Mouse (Mus musculus): ENCODE measurements around the gene Gpr162. TPM values are rescaled to one million over a fixed set of nuclear protein-coding genes. Genes with fewer than 3 reads are reported as not detected.

Gene Gpr162
- polyA plus RNA-seq, 1 experiment: 7.7 TPM

DNA sequence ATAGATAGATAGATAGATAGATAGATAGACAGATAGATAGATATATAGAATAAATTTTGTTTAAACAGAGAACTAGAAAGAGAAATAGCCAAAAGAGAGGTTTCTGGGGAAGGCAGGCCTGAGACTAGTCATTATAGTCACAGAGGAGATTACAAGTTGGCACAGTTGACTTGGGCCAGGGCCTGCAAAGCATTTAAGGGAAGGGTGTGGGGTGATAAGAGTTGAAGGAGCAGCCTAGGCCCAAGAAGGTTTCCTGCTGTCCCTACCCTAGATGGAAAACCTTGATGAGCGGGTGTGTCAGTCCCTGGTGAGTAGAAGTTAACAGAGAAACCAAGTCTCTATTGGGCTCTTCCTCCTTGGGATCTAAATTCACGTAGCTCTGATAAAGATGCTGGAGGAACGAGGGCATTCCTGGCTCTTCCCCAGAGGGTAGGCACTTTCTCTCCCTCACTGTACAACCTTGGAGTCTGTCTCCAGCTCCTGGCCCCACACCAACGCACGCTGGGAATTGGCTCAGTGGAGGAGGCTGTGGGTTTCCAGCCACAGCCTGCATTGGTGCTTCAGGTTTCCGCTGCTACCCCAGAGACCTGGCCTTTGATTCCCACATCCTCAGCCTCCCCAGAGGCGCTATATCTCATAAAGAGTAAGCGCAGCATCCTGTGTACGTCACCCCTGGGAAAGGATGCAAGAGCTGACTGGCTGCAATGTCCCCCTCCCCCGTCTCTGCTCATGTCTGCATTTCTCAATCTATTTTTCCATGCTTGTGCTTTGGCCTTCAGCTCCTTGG lies 21.1 kb upstream of the Gpr162 start:
- TF ChIP-seq GATA1 (IDR thresholded peaks at IDR 0.05; ENCODE audit: borderline replicate concordance, low read length) (no peak), FLI1 (IDR thresholded peaks at IDR 0.05; ENCODE audit: low read length) (no peak)
- H3K9me3 ChIP-seq: peaks cover 8% of the 10 kb centered on the region
- peaks cover 56% of the 10 kb centered on the region for H3K27me3 ChIP-seq (replicated peaks)
- peaks cover 21% of the 10 kb centered on the region for H3K4me1 ChIP-seq
- H3K36me3 ChIP-seq (replicated peaks; ENCODE audit: low read length): no peaks in the 10 kb centered on the region
- no peak overlapping the region for H3K4me3 ChIP-seq (replicated peaks)

- Histone ChIP-seq H3K9me3 (no peaks in the 10 kb centered on the region), H3K4me1 (peaks cover 21% of the 10 kb centered on the region), H3K27me3 (replicated peaks) (peaks cover 57% of the 10 kb centered on the region), H3K36me3 (replicated peaks; ENCODE audit: low read length) (no peaks in the 10 kb centered on the region), H3K4me3 (replicated peaks) (no peak overlapping the region)
- no peak for TF ChIP-seq FLI1 (IDR thresholded peaks at IDR 0.05; ENCODE audit: low read length)
Measured at GRCm38 (mm10) chr6:124883351-124883750, 19.6 kb upstream of the Gpr162 start.

GRCm38 (mm10) chr6:124881821-124882220 lies 18.0 kb upstream of the Gpr162 start:
- H3K36me3 ChIP-seq (replicated peaks; ENCODE audit: low read length): no peaks in the 10 kb centered on the region
- no peak for TF ChIP-seq FLI1 (IDR thresholded peaks at IDR 0.05; ENCODE audit: low read length)
- no peak for TF ChIP-seq GATA1 (IDR thresholded peaks at IDR 0.05; ENCODE audit: borderline replicate concordance, low read length)
- H3K4me3 ChIP-seq (replicated peaks): peak overlapping the region; percentile 38
- peaks cover 52% of the 10 kb centered on the region for H3K27me3 ChIP-seq (replicated peaks)
- H3K4me1 ChIP-seq: peaks cover 21% of the 10 kb centered on the region
- H3K9me3 ChIP-seq: no peaks in the 10 kb centered on the region

DNA sequence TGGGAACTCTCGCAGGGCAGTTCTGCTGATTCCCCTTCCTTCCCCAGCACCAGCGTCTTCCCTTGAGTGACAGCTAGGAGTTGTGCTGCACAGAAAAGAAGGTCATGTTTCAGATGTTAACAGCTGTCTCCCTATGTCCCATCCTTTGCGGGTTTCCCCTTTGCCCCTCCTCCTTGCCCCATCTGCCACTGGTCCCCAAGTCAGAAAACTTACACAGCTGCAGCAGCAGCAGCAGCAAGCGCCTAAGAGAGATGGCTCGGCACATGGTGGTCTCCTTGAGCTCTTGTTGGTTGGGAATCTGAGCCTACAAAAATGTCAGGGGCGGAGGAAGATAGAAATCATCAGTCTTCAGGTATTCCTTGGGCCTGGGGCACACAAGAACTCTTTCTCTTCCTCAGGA lies 15.6 kb upstream of the Gpr162 start:
- H3K36me3 ChIP-seq (replicated peaks; ENCODE audit: low read length): no peaks in the 10 kb centered on the region
- no peak overlapping the region for H3K4me3 ChIP-seq (replicated peaks)
- peaks cover 21% of the 10 kb centered on the region for H3K4me1 ChIP-seq
- no peaks in the 10 kb centered on the region for H3K9me3 ChIP-seq
- H3K27me3 ChIP-seq (replicated peaks): peaks cover 49% of the 10 kb centered on the region
- TF ChIP-seq GATA1 (IDR thresholded peaks at IDR 0.05; ENCODE audit: borderline replicate concordance, low read length): no peak
- no peak for TF ChIP-seq FLI1 (IDR thresholded peaks at IDR 0.05; ENCODE audit: low read length)

DNA sequence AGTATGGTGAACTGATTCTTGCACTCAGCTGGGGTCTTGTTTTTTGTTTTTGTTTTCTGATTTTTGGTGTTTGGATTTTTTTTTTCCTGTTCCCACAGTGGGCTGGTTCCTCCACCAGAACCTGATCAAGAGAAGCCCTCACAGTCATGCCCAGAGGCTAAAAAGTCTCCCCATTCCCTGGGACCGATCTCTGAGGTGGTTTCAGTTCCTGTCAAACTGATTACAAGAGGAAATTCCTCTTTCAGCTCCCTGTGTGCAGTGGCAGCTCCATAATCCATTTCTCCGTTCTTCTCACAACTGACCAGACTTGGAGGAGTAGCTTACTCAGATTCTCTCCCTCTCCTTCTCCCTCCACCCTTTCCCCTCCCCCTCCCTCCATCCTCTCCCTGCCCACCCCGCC lies 10.6 kb upstream of the Gpr162 start:
- H3K9me3 ChIP-seq: peaks cover 7% of the 10 kb centered on the region
- peaks cover 25% of the 10 kb centered on the region for H3K4me1 ChIP-seq
- H3K36me3 ChIP-seq (replicated peaks; ENCODE audit: low read length): no peaks in the 10 kb centered on the region
- H3K27me3 ChIP-seq (replicated peaks): peaks cover 59% of the 10 kb centered on the region
- H3K4me3 ChIP-seq (replicated peaks): no peak overlapping the region
- TF ChIP-seq GATA1 (IDR thresholded peaks at IDR 0.05; ENCODE audit: borderline replicate concordance, low read length) (no peak), FLI1 (IDR thresholded peaks at IDR 0.05; ENCODE audit: low read length) (no peak)

DNA sequence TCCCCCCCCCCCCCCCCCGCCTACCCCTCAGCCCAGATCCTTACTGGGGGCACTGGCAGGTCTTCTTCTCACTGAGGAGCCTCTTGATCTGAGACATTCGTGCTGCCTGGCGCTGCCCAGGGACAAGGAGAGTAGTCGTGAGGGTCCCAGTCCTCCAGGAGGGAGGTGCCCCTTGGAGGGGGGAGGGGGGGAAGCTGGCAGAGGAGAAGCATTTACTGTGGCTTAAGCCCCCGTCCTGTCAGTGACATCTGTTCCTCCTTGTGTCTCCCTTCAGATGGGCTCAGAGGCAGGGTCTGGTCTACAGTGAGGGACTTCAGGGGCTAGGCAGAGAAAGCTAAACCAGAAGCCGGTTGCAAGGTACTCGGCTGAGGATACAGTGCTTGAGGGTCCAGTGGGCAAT lies 2.8 kb upstream of the Gpr162 start:
- peaks cover 31% of the 10 kb centered on the region for H3K4me1 ChIP-seq
- H3K36me3 ChIP-seq (replicated peaks; ENCODE audit: low read length): no peaks in the 10 kb centered on the region

GRCm38 (mm10) chr6:124865766-124866362 lies 2.1 kb upstream of the Gpr162 start:
- H3K27me3 ChIP-seq (replicated peaks): peaks cover 90% of the 10 kb centered on the region
- peaks cover 2% of the 10 kb centered on the region for H3K9me3 ChIP-seq
- no peaks in the 10 kb centered on the region for H3K36me3 ChIP-seq (replicated peaks; ENCODE audit: low read length)
- no peak overlapping the region for H3K4me3 ChIP-seq (replicated peaks)
- peaks cover 31% of the 10 kb centered on the region for H3K4me1 ChIP-seq
- TF ChIP-seq GATA1 (IDR thresholded peaks at IDR 0.05; ENCODE audit: borderline replicate concordance, low read length): no peak
- no peak for TF ChIP-seq FLI1 (IDR thresholded peaks at IDR 0.05; ENCODE audit: low read length)

More for the DNA sequence above, 2.8 kb upstream of the Gpr162 start:
- no peak overlapping the region for H3K4me3 ChIP-seq (replicated peaks)
- TF ChIP-seq FLI1 (IDR thresholded peaks at IDR 0.05; ENCODE audit: low read length) (no peak), GATA1 (IDR thresholded peaks at IDR 0.05; ENCODE audit: borderline replicate concordance, low read length) (no peak)
- peaks cover 90% of the 10 kb centered on the region for H3K27me3 ChIP-seq (replicated peaks)
- peaks cover 7% of the 10 kb centered on the region for H3K9me3 ChIP-seq

GRCm38 (mm10) chr6:124863125-124863657 lies 592 bp downstream of the Gpr162 start:
- H3K9me3 ChIP-seq: no peaks in the 10 kb centered on the region
- H3K4me1 ChIP-seq: peaks cover 39% of the 10 kb centered on the region
- peak overlapping the region; percentile 90 for H3K4me3 ChIP-seq (replicated peaks)
- H3K27me3 ChIP-seq (replicated peaks): peaks cover 99% of the 10 kb centered on the region
- H3K36me3 ChIP-seq (replicated peaks; ENCODE audit: low read length): no peaks in the 10 kb centered on the region
- TF ChIP-seq GATA1 (IDR thresholded peaks at IDR 0.05; ENCODE audit: borderline replicate concordance, low read length) (no peak), FLI1 (IDR thresholded peaks at IDR 0.05; ENCODE audit: low read length) (no peak)

- Histone ChIP-seq H3K4me3 (replicated peaks) (peak overlapping the region; percentile 90), H3K27me3 (replicated peaks) (peaks cover 99% of the 10 kb centered on the region), H3K36me3 (replicated peaks; ENCODE audit: low read length) (no peaks in the 10 kb centered on the region), H3K9me3 (no peaks in the 10 kb centered on the region), H3K4me1 (peaks cover 44% of the 10 kb centered on the region)
- no peak for TF ChIP-seq GATA1 (IDR thresholded peaks at IDR 0.05; ENCODE audit: borderline replicate concordance, low read length)
- TF ChIP-seq FLI1 (IDR thresholded peaks at IDR 0.05; ENCODE audit: low read length): no peak
Measured at GRCm38 (mm10) chr6:124862406-124863124, 1.2 kb downstream of the Gpr162 start.
